Mouse (Mus musculus): Measurements from ENCODE around the gene Fbxo48. TPM values are rescaled to one million over a fixed set of nuclear protein-coding genes. Genes with fewer than 3 reads are reported as not detected.

Gene Fbxo48
- polyA plus RNA-seq, 1 experiment = 0.08 TPM

DNA sequence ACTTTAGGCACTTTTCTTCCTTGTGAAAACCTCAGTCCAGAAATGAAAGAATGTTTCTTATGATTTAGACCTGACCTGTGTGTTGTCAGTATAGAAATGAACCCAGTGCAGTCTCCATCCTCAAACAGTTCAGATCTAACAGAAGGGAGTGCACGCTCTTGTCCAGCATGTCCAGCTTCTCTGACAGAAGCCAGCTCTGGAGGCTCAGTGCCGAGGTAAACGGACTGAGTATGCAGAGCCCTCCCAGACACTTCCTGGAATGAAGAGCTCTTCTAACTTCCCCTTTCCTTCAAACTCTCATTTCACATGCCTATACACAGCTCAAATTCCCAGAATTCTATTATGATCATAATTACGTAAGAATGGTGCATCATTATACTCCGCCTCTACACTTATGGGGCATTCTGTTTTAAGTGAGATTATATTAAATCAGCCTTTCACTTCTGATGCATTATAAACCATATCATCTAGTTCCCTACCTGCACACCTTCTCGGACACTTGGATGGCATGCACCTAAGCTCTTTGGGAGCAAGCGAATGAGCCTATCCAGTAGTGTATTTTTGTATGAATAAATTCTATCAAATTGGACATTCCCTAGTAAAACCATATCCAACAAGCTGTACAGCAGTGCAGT lies 51.7 kb downstream of the Fbxo48 start:
- H3K4me3 ChIP-seq (ENCODE audit: insufficient read depth, low read depth, low read length) = no peak overlapping the region
- H3K27ac ChIP-seq (ENCODE audit: insufficient read depth, low read depth, low read length) = no peak overlapping the region
- H3K27me3 ChIP-seq (replicated peaks; ENCODE audit: control insufficient read depth, insufficient read depth, low read length) = no peaks in the 10 kb centered on the region
- TF ChIP-seq POLR2A (IDR thresholded peaks at IDR 0.05; ENCODE audit: low read depth, low read length) (no peak), CTCF (conservative IDR thresholded peaks at IDR 0.05; ENCODE audit: insufficient read depth, insufficient read length, low read depth, low read length) (no peak)
- no peaks in the 10 kb centered on the region for H3K4me1 ChIP-seq (ENCODE audit: control insufficient read depth, insufficient read depth, low read length)
- no peak for DNase-seq
- WGBS = 84% methylated on average over 7 of the region's 7 CpGs
- no peaks in the 10 kb centered on the region for H3K36me3 ChIP-seq (ENCODE audit: control insufficient read depth, insufficient read depth, low read length)

DNA sequence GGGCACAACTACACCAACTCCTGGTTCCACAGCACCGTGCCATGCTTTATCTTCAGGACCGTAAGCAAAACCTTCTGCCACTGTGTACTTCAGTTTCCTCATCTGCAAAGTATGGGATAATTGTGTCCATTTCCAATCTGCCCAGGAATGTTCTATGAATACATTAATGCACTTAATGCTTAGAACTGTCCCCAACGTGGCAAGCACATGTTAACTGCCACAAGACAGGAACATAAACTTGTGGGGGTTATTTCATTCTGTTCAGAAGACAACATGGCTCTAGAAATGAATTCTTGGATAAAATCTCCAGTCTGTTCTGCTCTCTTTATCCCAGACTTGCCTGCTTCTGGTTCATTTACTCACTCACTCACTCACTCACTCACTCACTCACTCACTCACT lies 52.6 kb downstream of the Fbxo48 start:
- no peaks in the 10 kb centered on the region for H3K4me1 ChIP-seq (ENCODE audit: control insufficient read depth, insufficient read depth, low read length)
- no peak overlapping the region for H3K4me3 ChIP-seq (ENCODE audit: insufficient read depth, low read depth, low read length)
- H3K27ac ChIP-seq (ENCODE audit: insufficient read depth, low read depth, low read length) = no peak overlapping the region
- WGBS = 69% methylated on average over 3 of the region's 3 CpGs
- no peaks in the 10 kb centered on the region for H3K36me3 ChIP-seq (ENCODE audit: control insufficient read depth, insufficient read depth, low read length)
- H3K27me3 ChIP-seq (replicated peaks; ENCODE audit: control insufficient read depth, insufficient read depth, low read length) = no peaks in the 10 kb centered on the region
- no peak for TF ChIP-seq POLR2A (IDR thresholded peaks at IDR 0.05; ENCODE audit: low read depth, low read length)
- TF ChIP-seq CTCF (conservative IDR thresholded peaks at IDR 0.05; ENCODE audit: insufficient read depth, insufficient read length, low read depth, low read length) = no peak
- no peak for DNase-seq

Other genes starting within 250 kb of the Fbxo48 start
- gene Egfr, start 199.2 kb upstream of the Fbxo48 start, polyA plus RNA-seq (2012; rRNA removed) = 19.9 and 41.0 TPM in 2 replicates
- gene Cnrip1, start 100.2 kb downstream of the Fbxo48 start, polyA plus RNA-seq (2012; rRNA removed) = 6.5 and 7.3 TPM in 2 replicates
- 0.43 and 1.4 TPM in 2 replicates for gene Plek, start 101.0 kb downstream of the Fbxo48 start, polyA plus RNA-seq (2012; rRNA removed)
- gene Ppp3r1, start 207.9 kb downstream of the Fbxo48 start, polyA plus RNA-seq (2012; rRNA removed) = 30.9 and 36.5 TPM in 2 replicates
- gene Wdr92, start 230.7 kb downstream of the Fbxo48 start, polyA plus RNA-seq (2012; rRNA removed) = 6.3 and 8.1 TPM in 2 replicates

Measured in kidney, adult 2 months (tissue).